Mouse (Mus musculus) lung, postnatal 0 days (tissue): Measurements from ENCODE around the gene Ear14. TPM values are rescaled to one million over a fixed set of nuclear protein-coding genes. Genes with fewer than 3 reads are reported as not detected.
"Not testable (repeated sequence)": the region's sequence is repeated elsewhere in the genome, so short reads cannot be mapped to it uniquely, and the experiment has no call there.

Source experiments
- ATAC-seq: fragments of 200-750 bp; cut with Nextera tagmentation; 2 replicates; pipeline ENCODE4 v1.8.0; 2017; ENCODE audit warnings: moderate library complexity
- DNase-seq: peaks from one replicate; pipeline ENCODE4 v3.0.0-alpha.2; 2016; ENCODE audit warnings: low spot score
- H3K27ac ChIP-seq: fragments of 300-500 bp; sonication (generic); 2 replicates; pipeline ENCODE4 v1.5.1; 2014; ENCODE audit warnings: antibody characterized with exemption, mild to moderate bottlenecking, low read length, mixed read lengths
- H3K27me3 ChIP-seq: fragments of 300-500 bp; sonication (generic); replicated peaks from 2 replicates; pipeline ENCODE4 v1.6.1; 2014; ENCODE audit warnings: low read length, mixed read lengths; ENCODE audit not compliant: insufficient read depth
- H3K36me3 ChIP-seq: fragments of 300-500 bp; sonication (generic); 2 replicates; pipeline ENCODE4 v1.6.1; 2014; ENCODE audit warnings: low read length, mixed read lengths; ENCODE audit not compliant: insufficient read depth
- H3K4me1 ChIP-seq: fragments of 300-500 bp; sonication (generic); 2 replicates; pipeline ENCODE4 v1.6.1; 2014; ENCODE audit warnings: antibody characterized with exemption, low read depth, low read length, mixed read lengths; ENCODE audit not compliant: insufficient read depth
- H3K4me2 ChIP-seq: fragments of 300-500 bp; sonication (generic); replicated peaks from 2 replicates; pipeline ENCODE4 v1.6.1; 2014; ENCODE audit warnings: low read depth, mild to moderate bottlenecking, low read length, moderate library complexity, mixed read lengths
- H3K4me3 ChIP-seq: fragments of 300-500 bp; sonication (generic); 2 replicates; pipeline ENCODE4 v1.5.1; 2014; ENCODE audit warnings: low read depth, low read length
- H3K9ac ChIP-seq: fragments of 300-500 bp; sonication (generic); replicated peaks from 2 replicates; pipeline ENCODE4 v1.6.1; 2014; ENCODE audit warnings: low read depth, mild to moderate bottlenecking
- H3K9me3 ChIP-seq: fragments of 300-500 bp; sonication (generic); 2 replicates; pipeline ENCODE4 v1.6.1; 2016; ENCODE audit warnings: low read length, mixed read lengths
- CTCF ChIP-seq: IDR thresholded peaks from 2 replicates; pipeline ENCODE4 v1.5.1; 2016; ENCODE audit warnings: antibody characterized with exemption, mild to moderate bottlenecking
- EP300 ChIP-seq: IDR thresholded peaks from 2 replicates; pipeline ENCODE4 v1.6.1; 2016; ENCODE audit warnings: antibody characterized with exemption, mild to moderate bottlenecking, control low read depth
- WGBS: fragments of 180-500 bp; shearing (Covaris S2); extraction: QIAGEN DNeasy Blood & Tissue Kit; methylation state at CpG from one replicate; pipeline ENCODE4 v1.1.7; 2014; 5-methylcytosine and 5-hydroxymethylcytosine counted together
- polyA plus RNA-seq: library from polyadenylated mRNA; unstranded; fragments of >200 nt; fragmentation: Nextera tagmentation; extraction: Ambion mirVana; gene quantifications from 2 replicates; pipeline ENCODE4 v1.2.1, GENCODE M21; 2015

Gene Ear14
- polyA plus RNA-seq, 1 experiment from 2014 or later = not detected

- H3K36me3 ChIP-seq = no peaks in the 10 kb centered on the region
- H3K27ac ChIP-seq = no peak overlapping the region
- ATAC-seq (no peak), DNase-seq (no peak)
- no peak overlapping the region for H3K4me3 ChIP-seq
- no peaks in the 10 kb centered on the region for H3K27me3 ChIP-seq
- no peak overlapping the region for H3K9ac ChIP-seq
- H3K4me1 ChIP-seq = no peaks in the 10 kb centered on the region
- H3K4me2 ChIP-seq = no peak overlapping the region
- no peaks in the 10 kb centered on the region for H3K9me3 ChIP-seq
- no peak for TF ChIP-seq EP300
- no peak for TF ChIP-seq CTCF
Observed at GRCm38 (mm10) chr14:51166068-51166467, 37.1 kb upstream of the Ear14 start.

GRCm38 (mm10) chr14:51172095-51172865 is 30.9 kb upstream of the Ear14 start:
- not testable (repeated sequence) for ATAC-seq, H3K4me2 ChIP-seq, H3K27me3 ChIP-seq, H3K4me3 ChIP-seq, H3K36me3 ChIP-seq, H3K9ac ChIP-seq, H3K9me3 ChIP-seq, H3K27ac ChIP-seq, H3K4me1 ChIP-seq
- DNase-seq = peak; percentile 37
- 33% methylated on average over 9 of the region's 9 CpGs for WGBS
- peak; percentile 75 for TF ChIP-seq CTCF

GRCm38 (mm10) chr14:51172947-51173346 is 30.2 kb upstream of the Ear14 start:
- not testable (repeated sequence) for DNase-seq, H3K4me1 ChIP-seq, H3K4me3 ChIP-seq, H3K9me3 ChIP-seq, H3K27ac ChIP-seq, H3K9ac ChIP-seq, H3K36me3 ChIP-seq, ATAC-seq, H3K27me3 ChIP-seq, H3K4me2 ChIP-seq
- WGBS = 49% methylated on average over 4 of the region's 4 CpGs

- 82% methylated on average over 4 of the region's 4 CpGs for WGBS
- Histone ChIP-seq H3K27me3 (no peaks in the 10 kb centered on the region), H3K9ac (no peak overlapping the region), H3K9me3 (no peaks in the 10 kb centered on the region), H3K36me3 (no peaks in the 10 kb centered on the region), H3K4me1 (no peaks in the 10 kb centered on the region), H3K4me3 (no peak overlapping the region), H3K4me2 (no peak overlapping the region), H3K27ac (no peak overlapping the region)
- ATAC-seq (no peak), DNase-seq (no peak)
- TF ChIP-seq CTCF (no peak), EP300 (no peak)
Observed at GRCm38 (mm10) chr14:51173843-51174242, 29.3 kb upstream of the Ear14 start.

- not testable (repeated sequence) for H3K4me1 ChIP-seq, H3K36me3 ChIP-seq, H3K27ac ChIP-seq, ATAC-seq, H3K4me2 ChIP-seq, H3K4me3 ChIP-seq, H3K9me3 ChIP-seq, DNase-seq, H3K27me3 ChIP-seq, H3K9ac ChIP-seq
- WGBS = 59% methylated on average over 2 of the region's 2 CpGs
Observed at GRCm38 (mm10) chr14:51181051-51181450, 22.1 kb upstream of the Ear14 start.

- no peak overlapping the region for H3K27ac ChIP-seq
- TF ChIP-seq EP300 (no peak), CTCF (no peak)
- no peaks in the 10 kb centered on the region for H3K4me1 ChIP-seq
- no peak overlapping the region for H3K4me2 ChIP-seq
- DNase-seq (peak; percentile 17), ATAC-seq (peak; percentile 50; the same call in 1 of the 2 replicates)
- 83% methylated on average over 4 of the region's 4 CpGs for WGBS
- no peaks in the 10 kb centered on the region for H3K27me3 ChIP-seq
- H3K4me3 ChIP-seq = no peak overlapping the region
- H3K9ac ChIP-seq = no peak overlapping the region
- H3K9me3 ChIP-seq = no peaks in the 10 kb centered on the region
- H3K36me3 ChIP-seq = no peaks in the 10 kb centered on the region
Observed at GRCm38 (mm10) chr14:51195681-51196080, 7.5 kb upstream of the Ear14 start.
